Mouse (Mus musculus) lung, postnatal 0 days (tissue): Measurements from ENCODE around the gene Hoxa5.

ENCODE experiments used
- CTCF ChIP-seq: IDR thresholded peaks from 2 replicates; pipeline ENCODE4 v1.5.1; 2016; ENCODE audit warnings: antibody characterized with exemption, mild to moderate bottlenecking
- EP300 ChIP-seq: IDR thresholded peaks from 2 replicates; pipeline ENCODE4 v1.6.1; 2016; ENCODE audit warnings: antibody characterized with exemption, mild to moderate bottlenecking, control low read depth

GRCm38 (mm10) chr6:52221337-52221992 is 17.1 kb upstream of the Hoxa5 start, which contains the start of gene Hoxa7:
- TF ChIP-seq CTCF = peak; percentile 97
- no peak for TF ChIP-seq EP300
